Mouse (Mus musculus) natural killer cell, adult 2 months (primary cell): ENCODE data around the gene Nwd1.
A peak's percentile ranks its signal among the peaks of the same experiment; 100 is the strongest.
"Not testable (repeated sequence)": the region's sequence is repeated elsewhere in the genome, so short reads cannot be mapped to it uniquely, and the experiment has no call there.

Experiments
- DNase-seq, 2 experiments: peaks; one replicate each; pipeline ENCODE4 v3.0.0; 2022; ENCODE audit warnings: low spot score in 2 of 2

Nwd1 gene

DNA sequence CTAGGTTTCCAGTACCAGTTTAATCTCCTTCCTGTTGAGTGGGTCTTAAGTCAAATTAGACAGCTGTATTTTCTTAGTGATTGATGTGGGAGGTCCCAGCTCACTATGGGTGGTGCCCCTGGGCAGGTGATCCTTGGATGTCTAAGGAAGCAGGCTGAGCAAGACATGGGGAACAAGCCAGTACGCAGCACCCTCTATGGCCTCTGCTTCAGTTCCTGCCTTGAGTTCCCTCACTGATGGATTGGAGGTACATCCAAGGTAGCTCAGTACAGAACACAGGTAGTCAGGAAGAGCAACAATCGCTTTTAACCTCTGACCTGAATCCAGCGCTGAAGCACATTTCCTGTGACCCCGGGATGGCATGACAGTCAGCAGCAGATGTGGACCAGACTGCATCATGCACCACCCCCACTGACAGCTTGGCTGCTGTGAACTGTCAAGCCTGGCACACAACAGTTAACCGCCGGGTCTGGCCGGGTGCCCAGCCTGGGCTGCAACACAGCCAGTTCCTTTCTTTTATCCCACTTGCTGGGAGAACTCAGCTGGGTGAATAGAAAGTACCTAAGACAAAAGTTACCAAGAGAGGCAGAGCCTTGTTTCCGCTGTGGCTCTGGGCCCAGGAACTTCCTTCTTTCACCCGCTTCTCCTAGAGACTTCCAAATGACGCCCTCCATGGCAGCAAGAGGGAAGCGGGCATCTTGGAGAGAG lies at the start of gene Nwd1:
Gene Nwd1 (plus strand): TSS at position 652 of the 708 bp plus-strand sequence.
- no peak for DNase-seq

DNA sequence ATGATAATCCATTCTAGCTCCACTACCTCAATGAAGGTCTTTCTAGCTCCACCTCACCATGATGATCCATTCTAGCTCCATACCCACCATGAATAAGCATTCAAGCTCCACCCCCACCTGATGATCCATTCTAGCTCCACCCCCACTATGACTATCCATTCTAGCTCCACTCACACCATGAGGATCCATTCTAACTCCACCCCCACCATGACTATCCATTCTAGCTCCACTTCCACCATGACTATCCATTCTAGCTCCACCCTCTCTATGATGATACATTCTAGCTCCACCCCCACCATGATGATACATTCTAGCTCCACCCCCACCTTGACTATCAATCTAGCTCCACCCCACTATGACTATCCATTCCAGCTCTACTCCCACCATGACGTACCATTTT lies 3.6 kb upstream of the Nwd1 start:
- no peak for DNase-seq

DNA sequence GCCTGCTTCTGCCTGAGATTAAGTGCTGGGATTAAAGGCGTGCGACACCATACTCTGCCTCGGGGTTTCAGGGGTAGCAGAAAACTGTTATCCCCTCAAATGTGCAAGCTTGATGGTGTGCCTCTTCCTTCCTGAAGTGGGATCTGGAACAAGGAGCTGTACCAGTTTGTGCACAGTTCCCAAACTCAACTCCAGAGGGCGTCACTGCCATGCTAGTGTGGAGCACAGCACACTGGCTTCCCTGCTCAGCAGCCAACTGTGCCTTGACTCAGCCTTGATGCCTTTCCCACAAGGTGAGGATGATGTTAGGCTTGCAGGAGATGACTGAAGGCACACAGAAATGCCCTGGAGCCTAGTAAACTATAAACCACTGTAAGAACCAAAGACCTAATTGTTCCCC lies 1.9 kb upstream of the Nwd1 start:
- DNase-seq, result no peak

GRCm38 (mm10) chr8:72646768-72647143 lies 245 bp downstream of the Nwd1 start:
- DNase-seq, result no peak

DNA sequence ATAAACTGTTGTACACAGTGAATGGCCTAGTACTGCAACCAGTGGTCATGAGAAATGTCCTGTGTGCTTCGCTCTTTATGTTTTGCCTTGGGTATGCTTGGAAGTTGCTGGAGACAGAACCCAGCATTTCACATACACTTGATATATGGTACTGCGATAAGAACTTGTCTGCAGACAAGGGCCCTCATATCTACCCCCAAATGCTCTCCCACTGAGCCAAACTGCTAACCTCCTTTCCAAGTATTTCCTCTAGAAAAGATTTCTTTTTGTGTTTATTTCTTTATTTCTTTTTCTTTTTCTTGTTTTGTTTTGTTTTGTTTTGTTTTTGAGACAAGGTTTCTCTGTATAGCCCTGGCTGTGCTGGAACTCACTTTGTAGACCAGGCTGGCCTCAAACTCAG lies 4.2 kb downstream of the Nwd1 start:
- no peak for DNase-seq

DNA sequence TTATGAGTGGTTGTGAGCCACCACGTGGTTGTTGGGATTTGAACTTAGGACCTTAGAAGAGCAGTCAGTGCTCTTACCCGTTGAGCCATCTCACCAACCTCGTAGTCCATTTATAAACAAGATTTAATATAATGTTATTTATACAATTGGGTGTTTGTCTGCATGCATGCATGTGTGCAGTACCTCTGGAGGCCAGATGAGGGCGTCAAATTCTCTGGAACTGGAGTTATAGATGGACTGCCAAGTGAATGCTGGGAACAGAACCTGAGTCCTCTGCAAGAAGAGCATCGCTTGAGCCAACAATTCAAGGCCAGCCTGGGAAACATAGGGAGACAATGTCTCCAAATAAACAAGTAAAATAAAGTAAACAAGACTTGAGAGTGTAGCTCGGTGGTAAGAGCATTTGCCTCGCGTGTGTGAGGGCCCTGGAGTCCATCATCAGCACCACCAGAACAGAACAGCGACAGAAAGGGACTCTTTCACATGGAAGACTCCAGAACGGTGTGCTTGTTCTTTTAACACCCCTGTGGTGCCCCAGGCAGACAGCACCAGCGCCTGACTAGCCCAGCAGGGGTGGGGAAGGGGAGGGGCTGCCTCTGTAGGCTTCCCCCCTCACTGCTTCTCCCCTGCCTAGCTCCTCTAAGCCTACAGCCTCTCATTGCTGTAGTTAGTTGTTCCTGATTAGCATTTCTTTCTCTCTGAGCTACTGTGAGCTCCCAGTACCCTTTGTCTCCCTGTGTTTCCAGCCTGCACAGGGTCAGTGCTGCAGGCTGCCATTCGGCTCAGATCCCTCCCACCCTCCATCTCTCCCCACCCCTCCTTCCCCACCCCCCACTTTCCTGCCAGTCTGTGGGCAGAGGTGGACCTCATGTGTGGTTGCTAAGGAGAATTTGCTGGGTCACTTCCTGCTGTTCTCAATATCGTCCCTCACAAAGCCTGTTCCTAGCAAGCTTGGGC lies 8.3 kb downstream of the Nwd1 start:
- peak in 1 of 2 experiments; percentile 7 for DNase-seq

DNA sequence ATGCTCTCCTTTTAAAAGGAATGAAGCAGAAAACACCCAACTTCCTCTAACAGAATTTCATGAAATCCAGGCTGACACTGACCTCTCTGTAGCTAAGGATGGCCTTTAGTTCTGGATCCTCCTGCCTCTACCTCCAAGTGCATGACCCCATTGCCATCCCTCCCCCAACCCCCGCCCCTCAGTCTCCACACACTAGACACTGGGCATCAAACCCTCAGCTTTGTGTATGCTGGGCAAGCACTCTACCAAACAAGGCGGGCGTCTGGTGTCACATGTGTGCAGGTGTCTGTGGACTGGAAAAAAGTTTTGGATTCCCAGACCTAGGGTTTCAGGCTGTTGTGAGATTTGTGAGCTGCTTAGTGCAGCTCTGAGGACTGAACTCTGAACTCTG lies 9.0 kb downstream of the Nwd1 start:
- DNase-seq, result no peak

DNA sequence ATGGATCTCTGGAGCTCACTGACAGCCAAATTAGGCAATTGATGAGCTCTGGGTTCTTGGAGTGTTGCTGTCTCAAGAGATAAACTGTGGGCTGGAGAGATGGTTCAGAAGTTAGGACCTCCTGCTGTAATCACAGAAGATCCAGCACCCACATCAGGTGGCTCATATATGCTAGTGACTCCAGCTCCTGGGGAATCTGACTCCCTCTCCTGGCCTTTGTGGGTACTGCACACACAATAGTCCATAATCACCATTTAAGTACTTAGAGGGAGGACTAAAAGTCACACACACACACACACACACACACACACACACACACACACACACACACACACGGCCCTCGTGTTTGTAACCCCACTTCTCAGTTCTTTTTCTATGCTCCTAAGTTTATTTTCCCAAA lies 13.5 kb downstream of the Nwd1 start:
- no peak for DNase-seq

DNA sequence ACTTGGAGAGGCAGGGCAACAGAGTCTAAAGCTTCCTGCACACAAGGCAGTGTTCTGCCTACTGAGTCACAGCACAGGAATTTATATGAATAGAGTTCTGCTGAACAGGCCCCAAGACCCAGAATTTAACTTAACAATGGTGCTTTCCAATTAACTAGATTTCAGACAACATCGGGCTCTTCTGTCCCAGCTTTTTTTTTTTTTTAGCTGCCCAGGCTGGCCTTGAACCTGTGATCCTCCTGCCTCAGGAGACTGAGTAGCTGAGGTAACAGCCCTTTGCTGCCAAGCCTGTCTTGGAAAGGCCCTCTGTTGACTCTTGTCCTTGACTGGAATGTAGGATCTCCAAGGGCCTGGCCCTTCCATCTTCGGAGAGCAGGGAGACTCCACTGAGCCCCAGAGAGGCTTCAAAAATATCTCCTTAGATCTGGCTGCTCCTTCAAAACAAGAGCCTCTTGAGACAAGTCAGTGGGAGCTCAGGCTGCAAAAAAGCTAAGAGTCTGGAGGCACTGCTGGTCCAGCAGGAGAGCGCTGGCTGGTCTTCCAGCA lies 17.7 kb downstream of the Nwd1 start:
- no peak for DNase-seq

- no peak for DNase-seq
These were observed 18.2 kb downstream of the Nwd1 start for GRCm38 (mm10) chr8:72664757-72665156.

- DNase-seq, result no peak
These were observed 18.9 kb downstream of the Nwd1 start for GRCm38 (mm10) chr8:72665405-72665804.

- no peak for DNase-seq
These were observed 22.4 kb downstream of the Nwd1 start for GRCm38 (mm10) chr8:72668925-72669324.

GRCm38 (mm10) chr8:72672802-72673201 lies 26.3 kb downstream of the Nwd1 start:
- DNase-seq, result no peak

- DNase-seq, result no peak
These were observed 27.7 kb downstream of the Nwd1 start for GRCm38 (mm10) chr8:72674184-72674583.

- DNase-seq, result no peak
These were observed 29.9 kb downstream of the Nwd1 start for GRCm38 (mm10) chr8:72676436-72676835.

DNA sequence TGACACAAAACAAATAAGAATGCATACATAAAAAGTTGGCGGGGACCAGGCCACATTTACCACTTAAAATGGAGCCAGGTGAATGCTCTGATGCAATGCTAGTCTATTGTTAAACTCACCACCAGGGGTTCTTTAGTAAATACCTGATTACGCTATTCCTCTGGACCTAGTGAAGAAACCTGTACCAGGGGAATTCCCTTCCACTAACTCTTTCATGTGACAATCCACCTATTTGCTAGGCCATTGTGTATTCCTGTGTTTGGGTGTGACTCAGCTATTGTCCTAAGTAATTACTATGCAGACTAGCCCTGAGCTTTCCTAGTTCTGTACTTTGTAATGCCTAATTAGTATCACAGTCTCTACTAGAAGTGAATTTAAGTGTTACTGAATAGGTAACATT lies 30.3 kb downstream of the Nwd1 start:
- DNase-seq, result not testable (repeated sequence)

DNA sequence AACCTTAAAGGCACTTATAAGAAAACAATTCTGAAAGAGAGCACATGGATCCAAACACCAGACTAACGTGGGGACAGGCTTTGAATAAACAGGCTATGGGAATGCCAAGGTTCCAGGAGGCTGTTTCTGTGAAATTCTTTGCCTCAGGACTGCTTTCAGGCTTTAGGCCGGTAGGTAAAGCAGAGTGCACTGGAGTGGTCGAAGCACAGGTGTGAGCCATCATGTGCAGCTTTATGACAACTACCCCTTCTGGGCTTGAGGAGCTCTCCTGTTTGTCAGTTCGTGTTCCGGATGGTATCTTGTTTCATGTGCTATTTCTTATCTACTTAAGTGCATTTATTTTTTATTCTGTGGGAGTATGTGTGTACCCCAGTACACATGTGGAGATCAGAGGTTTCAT lies 30.8 kb downstream of the Nwd1 start:
- DNase-seq, result no peak

DNA sequence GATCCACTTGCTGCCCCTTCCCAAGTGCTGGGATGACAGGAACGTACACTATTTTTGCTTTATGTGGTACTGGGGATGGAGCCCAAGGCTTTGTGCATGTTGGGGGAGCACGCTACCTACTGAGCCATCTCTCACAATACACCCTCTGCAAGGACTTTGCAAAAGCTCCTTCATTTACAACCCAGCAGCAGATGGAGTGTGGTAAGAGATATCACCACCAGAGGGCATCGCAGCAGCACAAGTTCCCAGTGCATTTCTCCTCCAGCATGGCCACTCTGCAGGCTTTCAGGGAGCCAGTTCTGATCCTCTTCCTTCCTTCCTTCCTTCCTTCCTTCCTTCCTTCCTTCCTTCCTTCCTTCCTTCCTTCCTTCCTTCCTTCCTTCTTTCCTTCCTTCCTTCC lies 33.6 kb downstream of the Nwd1 start:
- DNase-seq, result peak; percentile 16 to 22

GRCm38 (mm10) chr8:72682051-72682687 lies 35.7 kb downstream of the Nwd1 start:
- DNase-seq, result no peak

DNA sequence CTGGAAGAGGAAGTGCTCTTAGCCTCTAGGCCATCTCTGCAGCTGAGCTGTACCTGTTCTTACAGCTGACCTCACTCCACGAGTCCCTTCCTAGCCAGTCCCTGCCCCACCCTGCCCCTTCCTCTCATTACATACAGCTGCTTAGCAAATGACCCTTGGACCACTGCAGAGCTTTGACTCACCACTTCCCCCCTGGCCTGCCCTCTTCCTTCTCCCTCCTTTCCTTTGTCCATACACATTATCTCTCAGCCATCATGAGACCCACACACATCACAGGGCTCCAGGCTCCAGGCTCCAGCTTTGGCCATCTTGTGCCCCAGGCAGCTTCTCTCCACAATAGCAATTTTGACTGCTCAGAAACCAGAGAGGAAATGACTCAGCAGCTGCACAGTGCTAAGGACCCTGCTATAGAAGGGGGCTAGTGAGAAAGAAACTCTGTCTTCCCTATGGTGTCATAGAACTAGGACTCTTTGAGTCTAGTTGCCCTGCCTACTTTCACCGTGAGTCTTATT lies 36.6 kb downstream of the Nwd1 start:
- DNase-seq, result no peak

GRCm38 (mm10) chr8:72683572-72684099 lies 37.1 kb downstream of the Nwd1 start:
- DNase-seq, result not testable (repeated sequence)
